Mouse (Mus musculus): ENCODE data around the gene Spns1. TPM values are rescaled to one million over a fixed set of nuclear protein-coding genes. Genes with fewer than 3 reads are reported as not detected.

Spns1 gene
- polyA plus RNA-seq, 1 experiment: 74.6 TPM

DNA sequence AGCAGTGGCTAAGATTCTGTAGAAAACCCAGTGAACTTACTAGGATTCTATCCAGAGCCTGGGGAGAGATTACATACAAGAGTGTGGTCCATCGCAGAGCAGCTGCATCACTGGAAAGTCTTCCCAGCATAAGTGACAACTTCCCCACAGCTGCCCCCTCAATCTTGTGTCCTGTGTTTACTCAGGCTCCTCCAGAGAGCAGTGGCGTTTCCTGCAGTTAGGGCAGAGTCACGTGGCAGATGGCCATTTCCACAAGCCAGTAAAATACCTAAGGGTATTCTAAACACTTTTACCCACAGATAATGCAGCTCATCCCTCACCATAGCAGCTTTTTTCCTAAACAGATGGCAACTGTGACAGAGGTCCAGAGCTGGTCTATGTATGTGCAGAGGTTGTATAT is 52.5 kb downstream of the Spns1 start:
- peaks cover 2% of the 10 kb centered on the region for H3K27me3 ChIP-seq (replicated peaks)
- no peak for TF ChIP-seq GATA1 (IDR thresholded peaks at IDR 0.05; ENCODE audit: borderline replicate concordance, low read length)
- TF ChIP-seq FLI1 (IDR thresholded peaks at IDR 0.05; ENCODE audit: low read length): no peak
- H3K4me1 ChIP-seq: peaks cover 43% of the 10 kb centered on the region
- no peaks in the 10 kb centered on the region for H3K36me3 ChIP-seq (replicated peaks; ENCODE audit: low read length)
- H3K9me3 ChIP-seq: no peaks in the 10 kb centered on the region
- peak overlapping the region; percentile 86 for H3K4me3 ChIP-seq (replicated peaks)

- no peaks in the 10 kb centered on the region for H3K9me3 ChIP-seq
These were observed 53.5 kb downstream of the Spns1 start for GRCm38 (mm10) chr7:126323729-126324128.

More at GRCm38 (mm10) chr7:126323729-126324128, 53.5 kb downstream of the Spns1 start:
- H3K4me1 ChIP-seq: peaks cover 38% of the 10 kb centered on the region
- TF ChIP-seq GATA1 (IDR thresholded peaks at IDR 0.05; ENCODE audit: borderline replicate concordance, low read length): no peak
- no peak for TF ChIP-seq FLI1 (IDR thresholded peaks at IDR 0.05; ENCODE audit: low read length)
- H3K4me3 ChIP-seq (replicated peaks): peak overlapping the region; percentile 86
- H3K36me3 ChIP-seq (replicated peaks; ENCODE audit: low read length): peaks cover 3% of the 10 kb centered on the region
- H3K27me3 ChIP-seq (replicated peaks): peaks cover 2% of the 10 kb centered on the region

Other genes with a start within 250 kb of the Spns1 start
- gene Xpo6, start 176.9 kb downstream of the Spns1 start, polyA plus RNA-seq (2012; ENCODE audit: insufficient read depth, low replicate concordance): 83.9 and 172 TPM in 2 replicates
- 1.4 and 5.6 TPM in 2 replicates for gene Sbk1, start 104.8 kb downstream of the Spns1 start, polyA plus RNA-seq (2012; ENCODE audit: insufficient read depth, low replicate concordance)
- 715 and 927 TPM in 2 replicates for gene Lat, start 7.9 kb downstream of the Spns1 start, polyA plus RNA-seq (2012; ENCODE audit: insufficient read depth, low replicate concordance)
- 0.79 TPM in 1 of 2 replicates, not detected in the other for gene Nfatc2ip, start 19.3 kb upstream of the Spns1 start, polyA plus RNA-seq (2012; ENCODE audit: insufficient read depth, low replicate concordance)
- not detected in 2 replicates for gene Cd19, start 37.4 kb upstream of the Spns1 start, polyA plus RNA-seq (2012; ENCODE audit: insufficient read depth, low replicate concordance)
- 97.9 and 143 TPM in 2 replicates for gene Rabep2, start 51.3 kb upstream of the Spns1 start, polyA plus RNA-seq (2012; ENCODE audit: insufficient read depth, low replicate concordance)
- 1.1 and 1.4 TPM in 2 replicates for gene Atp2a1, start 85.7 kb upstream of the Spns1 start, polyA plus RNA-seq (2012; ENCODE audit: insufficient read depth, low replicate concordance)
- gene Sh2b1, start 98.0 kb upstream of the Spns1 start, polyA plus RNA-seq (2012; ENCODE audit: insufficient read depth, low replicate concordance): 94.0 and 146 TPM in 2 replicates
- gene Tufm, start 109.9 kb upstream of the Spns1 start, polyA plus RNA-seq (2012; ENCODE audit: insufficient read depth, low replicate concordance): 19.3 and 43.5 TPM in 2 replicates
- gene Atxn2l, start 126.0 kb upstream of the Spns1 start, polyA plus RNA-seq (2012; ENCODE audit: insufficient read depth, low replicate concordance): 956 and 1,090 TPM in 2 replicates
- gene Eif3c, start 189.0 kb upstream of the Spns1 start, polyA plus RNA-seq (2012; ENCODE audit: insufficient read depth, low replicate concordance): 22.3 and 46.6 TPM in 2 replicates
- gene Apobr, start 207.5 kb upstream of the Spns1 start, polyA plus RNA-seq (2012; ENCODE audit: insufficient read depth, low replicate concordance): 30.2 TPM in 1 of 2 replicates, not detected in the other
- 8.9 and 21.3 TPM in 2 replicates for gene Cln3, start 208.4 kb upstream of the Spns1 start, polyA plus RNA-seq (2012; ENCODE audit: insufficient read depth, low replicate concordance)
- 1.4 TPM in 1 of 2 replicates, not detected in the other for gene Il27, start 217.5 kb upstream of the Spns1 start, polyA plus RNA-seq (2012; ENCODE audit: insufficient read depth, low replicate concordance)

Data from megakaryocyte, embryonic 14.5 days (primary cell).